Mouse (Mus musculus) G1E (cell line): ENCODE data around the gene Rhoh.

ENCODE experiments used
- CTCF ChIP-seq: IDR thresholded peaks from 2 replicates; pipeline ENCODE4 v1.5.1; 2012; ENCODE audit warnings: low read depth, low read length, inconsistent platforms, mixed read lengths
- GATA1 ChIP-seq: IDR thresholded peaks from 2 replicates; pipeline ENCODE4 v1.6.1; 2012; ENCODE audit warnings: borderline replicate concordance, low read length, inconsistent platforms, mixed read lengths
- TAL1 ChIP-seq: conservative IDR thresholded peaks from 2 replicates; pipeline ENCODE4 v1.6.1; 2012; ENCODE audit warnings: low read depth, low read length, inconsistent platforms, mixed read lengths

DNA sequence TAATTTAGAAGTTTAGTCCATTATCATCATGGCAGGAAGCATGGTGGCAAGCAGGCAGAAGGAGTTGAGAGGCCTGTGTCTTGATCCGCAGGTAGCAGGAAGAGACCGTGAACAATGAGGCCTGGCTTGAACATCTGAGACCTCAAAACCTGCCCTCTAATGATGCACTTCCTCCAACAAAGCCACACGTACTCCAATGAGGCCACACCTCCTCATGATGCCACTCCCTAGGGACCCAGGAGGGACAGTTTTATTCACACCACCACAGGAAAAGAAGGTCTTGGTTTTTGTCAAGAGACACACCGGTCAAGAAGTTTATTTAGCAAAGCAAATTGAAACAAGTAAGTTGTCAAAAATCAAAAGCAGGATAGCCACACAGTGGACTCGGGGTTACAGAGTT, 55.9 kb downstream of the Rhoh start:
- TF ChIP-seq CTCF (no peak), GATA1 (no peak), TAL1 (no peak)
